Mouse (Mus musculus) cerebellum, adult 2 months (tissue): ENCODE results near the gene Adamtsl1.

Experiments used
- CTCF ChIP-seq: fragments of 200-500 bp; IDR thresholded peaks from 2 replicates; pipeline ENCODE4 v1.5.1; 2011; ENCODE audit warnings: low read depth, mild to moderate bottlenecking, control low read depth, low read length, moderate library complexity, borderline replicate concordance; ENCODE audit not compliant: insufficient read depth
- POLR2A ChIP-seq: fragments of 200-500 bp; IDR thresholded peaks from 2 replicates; pipeline ENCODE4 v1.6.1; 2011; ENCODE audit warnings: low read length, control low read depth, borderline replicate concordance; ENCODE audit not compliant: insufficient read depth

- TF ChIP-seq POLR2A (no peak), CTCF (no peak)
These were observed 15.9 kb downstream of the Adamtsl1 start for GRCm38 (mm10) chr4:85529852-85530251.
